Comparison of ENCODE assay signal across 16 mouse cellular contexts in genomic region chr9:98703331-98703730, GRCm38 (mm10).
"Had no signal": no experiment of that assay in that cellular context is flagged by ENCODE, and none has a peak within 500 bp of the region (broad histone marks: within the 10 kb centered on the region; RNA-seq: fewer than 3 reads in every experiment).

No protein-coding gene starts in this region.

- H3K36me3 ChIP-seq: liver, embryonic 13.5 days had no signal

- H3K27ac ChIP-seq: liver, embryonic 13.5 days; stomach, postnatal 0 days had no signal

- H3K4me2 ChIP-seq: liver, embryonic 13.5 days; midbrain, embryonic 11.5 days had no signal

- H3K27me3 ChIP-seq: liver, embryonic 13.5 days had no signal

- H3K4me3 ChIP-seq: liver, embryonic 13.5 days had no signal

- H3K9ac ChIP-seq: liver, embryonic 13.5 days had no signal

- H3K9me3 ChIP-seq: liver, embryonic 13.5 days had no signal

- H3K4me1 ChIP-seq: liver, embryonic 13.5 days had no signal

- DNase-seq: kidney, adult 9 months; kidney, postnatal 14 days; kidney, postnatal 4 days; left cerebral cortex, postnatal 4 days; liver, embryonic 13.5 days; lung, adult 2 months; lung, postnatal 14 days; lung, postnatal 4 days; midbrain, embryonic 14.5 days; right cerebral cortex, adult 18-20 months; right cerebral cortex, postnatal 14 days; right cerebral cortex, postnatal 4 days; thymus, adult 18-20 months; thymus, postnatal 36 days had no signal
